Mouse (Mus musculus) cortical plate, adult 2 months (tissue): ENCODE results near the gene Unc50.

ENCODE experiments used
- CTCF ChIP-seq: fragments of 200-500 bp; IDR thresholded peaks from 2 replicates; pipeline ENCODE4 v1.5.1; 2011; ENCODE audit warnings: mild to moderate bottlenecking, control low read depth, low read length; ENCODE audit not compliant: insufficient read depth; ENCODE audit errors: extremely low read depth
- POLR2A ChIP-seq: fragments of 200-500 bp; IDR thresholded peaks from 2 replicates; pipeline ENCODE4 v1.6.1; 2011; ENCODE audit warnings: mild to moderate bottlenecking, low read length, control low read depth; ENCODE audit not compliant: insufficient read depth; ENCODE audit errors: extremely low read depth

DNA sequence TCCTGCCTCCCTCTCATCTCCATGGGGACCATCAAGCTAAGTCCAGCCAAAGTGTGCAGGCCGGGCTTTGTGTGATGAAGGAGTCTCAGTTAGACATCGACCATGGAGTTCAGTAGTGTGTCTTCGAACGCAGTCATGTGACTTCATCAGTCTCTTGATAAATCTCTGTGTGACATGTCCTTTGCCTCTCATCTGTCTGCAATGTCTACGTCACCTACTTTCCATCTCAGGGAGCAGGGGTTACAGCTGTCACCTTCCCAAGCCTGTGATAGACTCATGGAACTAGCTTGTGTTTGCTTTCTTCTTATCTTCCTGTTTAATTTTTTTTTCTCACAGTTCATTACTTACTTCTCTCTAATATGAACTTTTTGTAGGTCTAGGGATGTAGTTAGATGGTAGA, 49.0 kb upstream of the Unc50 start:
- TF ChIP-seq CTCF (no peak), POLR2A (no peak)
